Mouse (Mus musculus) erythroid progenitor cell, adult 5-6 weeks (primary cell): ENCODE results near the gene Ctps. TPM values are rescaled to one million over a fixed set of nuclear protein-coding genes. Genes with fewer than 3 reads are reported as not detected.

Source experiments
- total RNA-seq, 2 experiments: library from RNA; stranded (forward) in 1 of 2; stranded (reverse) in 1 of 2; fragments of 150-400 nt in 1 of 2; fragments of 186-747, 209-891 nt in 1 of 2; gene quantifications; 2 replicates each; pipeline versions ENCODE4 v1.2.3 to v1.2.4; 2015 to 2017; ENCODE audit warnings: low replicate concordance in 2 of 2

Ctps gene
- total RNA-seq, 2 experiments from 2014 or later: 18.9 to 19.4 TPM

Other genes with a start within 250 kb of the Ctps start
- gene Scmh1, start 165.0 kb downstream of the Ctps start, total RNA-seq (2015; ENCODE audit: low replicate concordance): 23.9 and 31.7 TPM in 2 replicates
- 7.6 and 11.4 TPM in 2 replicates for gene Scmh1, start 165.0 kb downstream of the Ctps start, total RNA-seq (2017; ENCODE audit: low replicate concordance)
- gene Slfnl1, start 38.0 kb downstream of the Ctps start, total RNA-seq (2015; ENCODE audit: low replicate concordance): not detected in 2 replicates
- not detected in 2 replicates for gene Slfnl1, start 38.0 kb downstream of the Ctps start, total RNA-seq (2017; ENCODE audit: low replicate concordance)
- gene Gm8439, start 18.5 kb upstream of the Ctps start, total RNA-seq (2015; ENCODE audit: low replicate concordance): not detected in 2 replicates
- gene Gm8439, start 18.5 kb upstream of the Ctps start, total RNA-seq (2017; ENCODE audit: low replicate concordance): not detected in 2 replicates
- 10.9 and 13.3 TPM in 2 replicates for gene Cited4, start 96.3 kb upstream of the Ctps start, total RNA-seq (2015; ENCODE audit: low replicate concordance)
- 5.6 TPM in 2 replicates for gene Cited4, start 96.3 kb upstream of the Ctps start, total RNA-seq (2017; ENCODE audit: low replicate concordance)
- 3.6 TPM in 1 of 2 replicates, not detected in the other for gene Kcnq4, start 178.3 kb upstream of the Ctps start, total RNA-seq (2015; ENCODE audit: low replicate concordance)
- not detected in 2 replicates for gene Kcnq4, start 178.3 kb upstream of the Ctps start, total RNA-seq (2017; ENCODE audit: low replicate concordance)